Mouse (Mus musculus) myocyte (in vitro differentiated cells): ENCODE results near the gene Panx1. TPM values are rescaled to one million over a fixed set of nuclear protein-coding genes. Genes with fewer than 3 reads are reported as not detected.

Experiments
- H3K27me3 ChIP-seq: one replicate; pipeline ENCODE4 v1.6.1; 2011; ENCODE audit not compliant: control insufficient read depth, insufficient read depth, insufficient read length
- H3K36me3 ChIP-seq: one replicate; pipeline ENCODE4 v1.6.1; 2011; ENCODE audit not compliant: control insufficient read depth, insufficient read depth
- H3K4me2 ChIP-seq: one replicate; pipeline ENCODE4 v1.6.1; 2011; ENCODE audit warnings: low read depth, control low read depth
- H3K4me3 ChIP-seq: one replicate; pipeline ENCODE4 v1.5.1; 2011; ENCODE audit warnings: mild to moderate bottlenecking, control low read depth, moderate library complexity
- H3K79me2 ChIP-seq: one replicate; pipeline ENCODE4 v1.6.1; 2011; ENCODE audit not compliant: control insufficient read depth, insufficient read depth
- H3ac ChIP-seq: one replicate; pipeline ENCODE4 v1.6.1; 2011; ENCODE audit not compliant: control insufficient read depth, insufficient read length
- CEBPB ChIP-seq: IDR thresholded peaks from 2 replicates; pipeline ENCODE4 v1.6.1; 2011; ENCODE audit warnings: mild to moderate bottlenecking, moderate library complexity; ENCODE audit not compliant: poor library complexity, insufficient read depth, severe bottlenecking
- E2F4 ChIP-seq: IDR thresholded peaks from one replicate; pipeline ENCODE4 v1.6.1; 2011; ENCODE audit warnings: mild to moderate bottlenecking, control low read depth, moderate library complexity; ENCODE audit not compliant: insufficient read depth
- MAX ChIP-seq: IDR thresholded peaks from one replicate; pipeline ENCODE4 v1.6.1; 2011; ENCODE audit warnings: low read depth, mild to moderate bottlenecking, control low read depth
- MYOD1 ChIP-seq, 3 experiments: IDR thresholded peaks; one replicate each; pipeline ENCODE4 v1.6.1; 2011; ENCODE audit warnings: control low read depth in 2 of 3, low read depth in 2 of 3, mild to moderate bottlenecking in 2 of 3, moderate library complexity in 1 of 3; ENCODE audit not compliant: insufficient read length in 2 of 3, control insufficient read depth in 1 of 3
- MYOG ChIP-seq, 3 experiments: IDR thresholded peaks; one replicate each; pipeline ENCODE4 v1.6.1; 2011; ENCODE audit warnings: control low read depth in 2 of 3, low read depth in 2 of 3, mild to moderate bottlenecking in 2 of 3; ENCODE audit not compliant: insufficient read length in 2 of 3, control insufficient read depth in 1 of 3, insufficient read depth in 1 of 3
- POLR2A ChIP-seq: IDR thresholded peaks from one replicate; pipeline ENCODE4 v1.6.1; 2011; ENCODE audit warnings: low read depth, mild to moderate bottlenecking, control low read depth, moderate library complexity; ENCODE audit not compliant: insufficient read length
- POLR2AphosphoS2 ChIP-seq: IDR thresholded peaks from one replicate; pipeline ENCODE4 v1.6.1; 2011; ENCODE audit warnings: low read depth, control low read depth; ENCODE audit not compliant: insufficient read length
- REST ChIP-seq: IDR thresholded peaks from one replicate; pipeline ENCODE4 v1.6.1; 2011; ENCODE audit warnings: mild to moderate bottlenecking, control low read depth, moderate library complexity; ENCODE audit not compliant: insufficient read depth, insufficient read length
- SRF ChIP-seq: IDR thresholded peaks from one replicate; pipeline ENCODE4 v1.6.1; 2011; ENCODE audit warnings: low read depth; ENCODE audit not compliant: control insufficient read depth, insufficient read length
- TCF12 ChIP-seq: IDR thresholded peaks from one replicate; pipeline ENCODE4 v1.6.1; 2011; ENCODE audit warnings: mild to moderate bottlenecking, control low read depth; ENCODE audit not compliant: poor library complexity, insufficient read depth, severe bottlenecking
- TCF3 ChIP-seq: IDR thresholded peaks from one replicate; pipeline ENCODE4 v1.6.1; 2011; ENCODE audit warnings: low read depth, control low read depth; ENCODE audit not compliant: insufficient read length
- USF1 ChIP-seq: IDR thresholded peaks from one replicate; pipeline ENCODE4 v1.6.1; 2011; ENCODE audit warnings: low read depth, mild to moderate bottlenecking, control low read depth, moderate library complexity
- polyA plus RNA-seq: library from polyadenylated mRNA; unstranded; fragments of >200 nt; fragmentation: generic; extraction: Trizol; gene quantifications from one replicate; pipeline ENCODE4 v1.2.1, GENCODE M21; 2012; ENCODE audit warnings: missing spikeins

Gene Panx1
- polyA plus RNA-seq, 1 experiment, result 54.7 TPM

- no peak overlapping the region for H3ac ChIP-seq
- no peak overlapping the region for H3K4me3 ChIP-seq
- no peaks in the 10 kb centered on the region for H3K79me2 ChIP-seq
- peak overlapping the region; percentile 68 for H3K4me2 ChIP-seq
- no peaks in the 10 kb centered on the region for H3K36me3 ChIP-seq
- TF ChIP-seq USF1, result no peak
- no peak for TF ChIP-seq TCF3
- TF ChIP-seq MYOG (IDR thresholded peaks at IDR 0.05; ENCODE audit: control insufficient read depth in 1 of 3, insufficient read depth in 1 of 3, insufficient read length in 2 of 3, low read depth in 2 of 3), result no peak
- no peak for TF ChIP-seq MAX
- no peak for TF ChIP-seq SRF
- TF ChIP-seq TCF12, result no peak
- no peak for TF ChIP-seq CEBPB
- TF ChIP-seq REST, result no peak
- no peak for TF ChIP-seq MYOD1 (IDR thresholded peaks at IDR 0.05; ENCODE audit: control insufficient read depth in 1 of 3, insufficient read length in 2 of 3, low read depth in 2 of 3)
- TF ChIP-seq POLR2A, result no peak
- no peak for TF ChIP-seq E2F4
- no peak for TF ChIP-seq POLR2AphosphoS2
- no peaks in the 10 kb centered on the region for H3K27me3 ChIP-seq
Observed at GRCm38 (mm10) chr9:15018756-15019131, 26.5 kb downstream of the Panx1 start.

- Histone ChIP-seq H3K36me3 (no peaks in the 10 kb centered on the region), H3K27me3 (no peaks in the 10 kb centered on the region), H3K79me2 (no peaks in the 10 kb centered on the region), H3K4me3 (no peak overlapping the region), H3ac (no peak overlapping the region), H3K4me2 (peak overlapping the region; percentile 68)
- no peak for TF ChIP-seq POLR2A
- peak in 1 of 3 experiments; percentile 19 for TF ChIP-seq MYOD1 (IDR thresholded peaks at IDR 0.05; ENCODE audit: control insufficient read depth in 1 of 3, insufficient read length in 2 of 3, low read depth in 2 of 3)
Observed at GRCm38 (mm10) chr9:15017791-15018755, 27.2 kb downstream of the Panx1 start.

GRCm38 (mm10) chr9:15015223-15015956, 29.9 kb downstream of the Panx1 start:
- H3K4me3 ChIP-seq, result no peak overlapping the region

GRCm38 (mm10) chr9:15007566-15007965, 37.7 kb downstream of the Panx1 start:
- Histone ChIP-seq H3K4me3 (no peak overlapping the region), H3ac (no peak overlapping the region), H3K79me2 (no peaks in the 10 kb centered on the region), H3K27me3 (no peaks in the 10 kb centered on the region), H3K36me3 (peaks cover 15% of the 10 kb centered on the region), H3K4me2 (no peak overlapping the region)
- no peak for TF ChIP-seq TCF12

More at GRCm38 (mm10) chr9:15015223-15015956, 29.9 kb downstream of the Panx1 start:
- H3K79me2 ChIP-seq, result no peaks in the 10 kb centered on the region
- no peak overlapping the region for H3ac ChIP-seq
- H3K4me2 ChIP-seq, result no peak overlapping the region
- no peaks in the 10 kb centered on the region for H3K36me3 ChIP-seq
- no peak for TF ChIP-seq TCF3
- no peak for TF ChIP-seq MAX
- TF ChIP-seq MYOD1 (IDR thresholded peaks at IDR 0.05; ENCODE audit: control insufficient read depth in 1 of 3, insufficient read length in 2 of 3, low read depth in 2 of 3), result no peak
- TF ChIP-seq SRF, result no peak
- TF ChIP-seq USF1, result no peak
- no peak for TF ChIP-seq REST
- no peak for TF ChIP-seq TCF12
- no peaks in the 10 kb centered on the region for H3K27me3 ChIP-seq

GRCm38 (mm10) chr9:15004298-15004685, 41.0 kb downstream of the Panx1 start:
- no peak overlapping the region for H3ac ChIP-seq
- H3K27me3 ChIP-seq, result no peaks in the 10 kb centered on the region
- H3K4me3 ChIP-seq, result no peak overlapping the region
- no peak for TF ChIP-seq MYOG (IDR thresholded peaks at IDR 0.05; ENCODE audit: control insufficient read depth in 1 of 3, insufficient read depth in 1 of 3, insufficient read length in 2 of 3, low read depth in 2 of 3)
- no peaks in the 10 kb centered on the region for H3K79me2 ChIP-seq
- no peak overlapping the region for H3K4me2 ChIP-seq
- H3K36me3 ChIP-seq, result peaks cover 19% of the 10 kb centered on the region
